Mouse (Mus musculus): Measurements from ENCODE around the gene Pstk.
"Not testable (repeated sequence)": the region's sequence is repeated elsewhere in the genome, so short reads cannot be mapped to it uniquely, and the experiment has no call there.

Gene Pstk

DNA sequence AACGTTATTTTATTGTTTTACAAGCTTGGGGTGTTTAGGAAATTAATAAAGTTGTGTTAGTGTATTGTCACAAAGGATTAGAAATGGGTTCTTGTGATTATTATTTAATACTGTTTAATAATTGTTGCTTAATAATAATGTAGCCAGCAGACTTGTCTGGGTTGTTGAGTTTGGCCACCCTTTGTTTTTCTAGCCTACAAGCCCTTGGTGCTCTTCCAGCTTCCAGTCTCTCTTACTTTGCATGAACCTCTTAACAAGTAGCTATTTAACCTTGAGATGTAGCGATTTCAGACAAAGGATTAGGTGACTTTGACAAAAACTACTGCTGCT, 41.0 kb downstream of the Pstk start:
- no peak for DNase-seq (ENCODE audit: low read depth, low spot score)

DNA sequence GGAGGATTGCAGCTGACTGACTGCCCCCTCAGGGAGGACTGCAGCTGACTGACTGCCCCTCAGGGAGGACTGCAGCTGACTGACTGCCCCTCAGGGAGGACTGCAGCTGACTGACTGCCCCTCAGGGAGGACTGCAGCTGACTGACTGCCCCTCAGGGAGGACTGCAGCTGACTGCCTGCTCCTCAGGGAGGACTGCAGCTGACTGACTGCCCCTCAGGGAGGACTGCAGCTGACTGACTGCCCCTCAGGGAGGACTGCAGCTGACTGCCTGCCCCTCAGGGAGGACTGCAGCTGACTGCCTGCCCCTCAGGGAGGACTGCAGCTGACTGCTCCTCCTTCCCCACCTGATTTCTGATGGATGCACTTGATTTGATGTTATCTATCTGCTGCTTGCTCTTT, 45.8 kb downstream of the Pstk start:
- DNase-seq (ENCODE audit: low read depth, low spot score) = not testable (repeated sequence)

DNA sequence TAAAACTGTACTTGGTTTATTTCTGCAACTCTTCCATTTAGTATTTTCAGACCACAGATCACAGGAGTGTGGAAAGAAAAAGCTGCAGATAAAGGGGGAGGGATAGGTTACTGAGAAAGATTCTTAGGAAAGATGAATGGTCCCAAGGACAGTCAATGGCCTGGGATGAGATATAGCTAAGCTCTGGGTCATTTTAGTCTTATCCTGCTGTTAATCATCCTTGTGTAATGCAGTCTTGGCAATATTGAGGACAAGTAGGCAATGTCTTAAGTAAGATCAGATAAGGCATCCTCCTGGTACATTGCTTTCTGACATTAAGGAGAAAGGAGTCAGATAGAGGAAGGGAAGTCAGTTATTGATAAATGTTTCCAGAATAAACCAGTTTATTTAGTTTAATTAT, 46.7 kb downstream of the Pstk start:
- no peak for DNase-seq (ENCODE audit: low read depth, low spot score)

DNA sequence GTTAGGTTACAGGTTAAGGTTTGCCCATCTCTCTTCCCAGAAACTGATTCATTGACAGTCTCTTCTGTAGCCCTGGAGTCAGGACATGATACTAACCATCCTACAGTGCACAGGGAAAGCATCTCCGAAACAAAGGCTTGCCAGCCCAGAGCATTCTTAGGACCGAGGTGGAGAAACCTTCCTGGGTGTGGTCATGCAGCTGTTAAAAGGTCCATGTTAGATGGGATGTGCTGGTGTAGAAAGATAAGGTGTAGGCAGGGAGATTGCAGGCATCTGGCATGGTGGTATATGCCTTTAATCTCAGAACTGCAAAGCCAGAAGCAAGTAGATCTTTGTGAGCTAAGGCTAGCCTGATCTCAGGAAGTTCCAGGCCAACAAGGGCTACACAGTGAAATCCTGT, 54.0 kb downstream of the Pstk start:
- no peak for DNase-seq (ENCODE audit: low read depth, low spot score)

DNA sequence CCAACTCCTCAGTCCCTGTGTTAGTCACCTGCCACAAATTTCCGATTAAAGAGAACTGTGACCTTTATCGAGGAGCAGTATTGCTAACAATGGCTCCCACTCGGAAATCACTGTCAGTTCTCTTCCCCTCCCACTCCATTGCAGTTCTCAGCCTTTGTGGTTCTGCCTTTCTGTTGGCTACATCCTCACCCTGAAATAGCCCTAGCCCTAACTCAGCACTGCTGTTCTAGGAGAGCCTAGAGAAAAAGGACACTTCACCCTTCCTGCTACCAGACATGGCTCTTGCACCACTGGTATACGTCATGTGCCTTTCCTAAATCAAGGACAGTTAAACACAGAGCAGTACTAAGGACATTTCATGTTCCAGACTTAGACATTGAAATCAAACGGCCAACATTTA, 56.4 kb downstream of the Pstk start:
- DNase-seq (ENCODE audit: low read depth, low spot score) = no peak

DNA sequence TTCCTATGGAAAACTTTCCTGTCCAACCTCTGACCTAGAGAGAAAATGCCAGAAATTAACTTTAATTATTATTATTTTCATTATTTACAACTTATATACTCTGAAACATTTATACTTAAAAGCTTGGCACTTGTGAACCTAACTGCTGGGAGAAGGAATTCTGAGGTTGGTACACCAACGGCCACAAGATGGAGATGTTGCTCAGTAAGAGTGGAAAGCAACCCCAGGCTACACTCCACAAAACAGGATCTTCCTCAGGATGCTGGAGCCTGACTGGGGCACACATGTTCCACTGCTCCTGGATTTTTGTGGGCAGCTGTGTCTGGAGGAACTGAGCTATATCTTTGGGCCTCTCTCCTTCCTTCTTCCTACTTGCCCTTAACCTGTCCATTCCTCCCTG, 61.3 kb downstream of the Pstk start:
- peak; percentile 69 for DNase-seq (ENCODE audit: low read depth, low spot score)

DNA sequence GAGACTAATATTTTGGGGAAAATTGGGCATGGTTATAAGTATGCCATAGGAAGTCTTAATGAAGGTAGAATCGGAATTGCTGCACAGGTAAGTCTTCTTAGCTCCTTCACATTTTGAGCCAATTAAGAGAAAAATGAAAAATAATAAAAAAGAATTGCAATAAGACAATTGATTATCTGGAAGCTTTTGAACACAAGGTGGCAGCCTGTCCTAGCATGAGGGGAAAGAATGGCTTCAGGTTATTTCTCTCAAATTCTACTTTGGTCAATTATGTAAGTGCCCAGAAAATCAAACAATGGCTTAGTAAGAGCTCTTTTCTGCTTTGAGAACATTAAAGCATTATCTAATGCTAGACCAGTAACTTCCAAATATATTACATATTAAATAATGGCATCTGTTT, 63.3 kb downstream of the Pstk start:
- DNase-seq (ENCODE audit: low read depth, low spot score) = no peak

DNA sequence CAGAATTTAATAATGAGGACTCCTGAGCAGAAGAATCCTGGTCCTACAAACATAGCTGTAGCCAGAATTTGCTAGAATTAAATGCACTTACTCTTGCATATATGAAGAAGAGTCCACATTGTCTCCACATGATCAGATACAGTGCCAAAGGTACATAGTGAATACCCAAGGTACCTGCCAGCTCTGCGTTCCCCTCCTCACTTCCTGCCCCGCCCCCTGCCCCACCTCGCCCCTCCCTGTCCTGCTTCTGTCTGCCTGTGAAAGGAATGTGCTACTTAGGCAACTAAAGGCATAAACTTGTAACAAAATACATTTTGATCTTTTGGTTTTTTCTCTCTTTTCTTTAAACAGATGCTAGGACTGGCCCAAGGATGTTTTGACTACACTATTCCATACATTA, 66.1 kb downstream of the Pstk start:
- no peak for DNase-seq (ENCODE audit: low read depth, low spot score)

Measured in mesoderm, embryonic 11.5 days (tissue).